Mouse (Mus musculus) embryonic facial prominence, embryonic 11.5 days (tissue): ENCODE measurements around the gene Myo1d. TPM values are rescaled to one million over a fixed set of nuclear protein-coding genes. Genes with fewer than 3 reads are reported as not detected.

ENCODE experiments used
- ATAC-seq: fragments of 200-750 bp; cut with Nextera tagmentation; replicated peaks from 2 replicates; pipeline ENCODE4 v1.8.0; 2017; ENCODE audit warnings: low read depth; ENCODE audit not compliant: insufficient number of reproducible peaks, low FRiP score, low TSS enrichment
- DNase-seq: peaks from one replicate; pipeline ENCODE4 v3.0.0-alpha.2; 2015; ENCODE audit warnings: low spot score
- H3K27ac ChIP-seq: fragments of 300-500 bp; sonication (generic); replicated peaks from 2 replicates; pipeline ENCODE4 v1.5.1; 2014; ENCODE audit warnings: mild to moderate bottlenecking, low read depth, low read length, control low read depth
- H3K27me3 ChIP-seq: fragments of 300-500 bp; sonication (generic); 2 replicates; pipeline ENCODE4 v1.6.1; 2014; ENCODE audit warnings: mild to moderate bottlenecking, low read length, moderate library complexity, mixed read lengths; ENCODE audit not compliant: control insufficient read depth, insufficient read depth
- H3K36me3 ChIP-seq: fragments of 300-500 bp; sonication (generic); replicated peaks from 2 replicates; pipeline ENCODE4 v1.6.1; 2014; ENCODE audit warnings: low read depth, mild to moderate bottlenecking, low read length, moderate library complexity, mixed read lengths; ENCODE audit not compliant: control insufficient read depth, insufficient read depth
- H3K4me1 ChIP-seq: fragments of 300-500 bp; sonication (generic); 2 replicates; pipeline ENCODE4 v1.6.1; 2014; ENCODE audit warnings: low read length, mixed read lengths; ENCODE audit not compliant: control insufficient read depth, insufficient read depth
- H3K4me2 ChIP-seq: fragments of 300-500 bp; sonication (generic); 2 replicates; pipeline ENCODE4 v1.6.1; 2014; ENCODE audit warnings: low read depth, mild to moderate bottlenecking, control low read depth, low read length, moderate library complexity
- H3K4me3 ChIP-seq: fragments of 300-500 bp; sonication (generic); 2 replicates; pipeline ENCODE4 v1.5.1; 2014; ENCODE audit warnings: low read depth, low read length, control low read depth
- H3K9ac ChIP-seq: fragments of 300-500 bp; sonication (generic); replicated peaks from 2 replicates; pipeline ENCODE4 v1.6.1; 2014; ENCODE audit warnings: mild to moderate bottlenecking, control low read depth, low read length
- H3K9me3 ChIP-seq: fragments of 300-500 bp; sonication (generic); replicated peaks from 2 replicates; pipeline ENCODE4 v1.6.1; 2016; ENCODE audit warnings: mild to moderate bottlenecking, low read length, inconsistent platforms, mixed read lengths; ENCODE audit not compliant: control insufficient read depth
- WGBS: fragments of 180-500 bp; shearing (Covaris S2); extraction: QIAGEN DNeasy Blood & Tissue Kit; methylation state at CpG from one replicate; pipeline ENCODE4 v1.1.7; 2014; 5-methylcytosine and 5-hydroxymethylcytosine counted together
- polyA plus RNA-seq: library from polyadenylated mRNA; unstranded; fragments of >200 nt; fragmentation: Nextera tagmentation; extraction: Ambion mirVana; gene quantifications from 2 replicates; pipeline ENCODE4 v1.2.1, GENCODE M21; 2014

The Myo1d gene
- polyA plus RNA-seq, 1 experiment from 2014 or later, result 5.7 TPM

DNA sequence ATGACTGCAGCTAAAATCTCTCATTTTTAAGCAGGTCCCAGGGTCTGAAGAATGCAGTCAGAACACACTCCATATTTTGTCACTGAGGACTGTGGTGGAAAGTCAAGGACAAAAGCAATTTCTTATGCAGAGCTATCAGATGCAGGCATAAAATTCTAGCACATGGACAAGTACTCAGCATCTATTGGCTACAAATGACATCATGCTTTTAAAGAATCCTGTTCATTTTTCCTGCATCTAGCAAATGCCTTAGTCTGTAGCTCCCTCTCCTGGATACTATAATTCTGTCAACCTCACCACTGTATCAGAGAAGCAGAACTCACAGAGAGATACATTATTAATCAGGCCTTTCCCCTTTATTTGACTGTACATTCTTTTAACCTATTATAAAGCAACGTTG, 109.4 kb downstream of the Myo1d start:
- no peak overlapping the region for H3K9ac ChIP-seq
- no peaks in the 10 kb centered on the region for H3K9me3 ChIP-seq
- H3K4me2 ChIP-seq, result no peak overlapping the region
- no peaks in the 10 kb centered on the region for H3K4me1 ChIP-seq
- H3K27me3 ChIP-seq, result no peaks in the 10 kb centered on the region
- H3K27ac ChIP-seq, result no peak overlapping the region
- ATAC-seq (no peak), DNase-seq (peak; percentile 80)
- H3K36me3 ChIP-seq, result no peaks in the 10 kb centered on the region
- H3K4me3 ChIP-seq, result no peak overlapping the region
- WGBS, result 46% methylated on average over 1 of the region's 1 CpGs

DNA sequence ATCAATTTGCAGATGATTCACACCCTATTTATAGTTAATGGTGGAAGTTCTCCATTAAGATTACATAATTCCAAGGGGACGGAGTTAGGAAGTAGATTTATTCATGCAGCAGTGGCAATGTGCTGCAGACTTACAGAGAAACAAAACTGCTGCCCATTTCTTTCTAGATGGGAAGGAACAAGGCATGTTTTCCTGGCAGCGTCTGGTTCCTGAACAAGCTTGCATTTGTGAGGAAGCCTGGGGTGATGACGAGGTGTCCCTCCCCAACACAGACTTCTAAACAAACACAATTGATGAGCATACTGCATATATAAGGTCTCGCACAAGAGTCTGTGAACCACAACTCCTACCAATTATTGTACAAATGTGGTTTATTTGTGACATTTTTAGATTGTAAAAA, 109.9 kb downstream of the Myo1d start:
- no peaks in the 10 kb centered on the region for H3K9me3 ChIP-seq

DNA sequence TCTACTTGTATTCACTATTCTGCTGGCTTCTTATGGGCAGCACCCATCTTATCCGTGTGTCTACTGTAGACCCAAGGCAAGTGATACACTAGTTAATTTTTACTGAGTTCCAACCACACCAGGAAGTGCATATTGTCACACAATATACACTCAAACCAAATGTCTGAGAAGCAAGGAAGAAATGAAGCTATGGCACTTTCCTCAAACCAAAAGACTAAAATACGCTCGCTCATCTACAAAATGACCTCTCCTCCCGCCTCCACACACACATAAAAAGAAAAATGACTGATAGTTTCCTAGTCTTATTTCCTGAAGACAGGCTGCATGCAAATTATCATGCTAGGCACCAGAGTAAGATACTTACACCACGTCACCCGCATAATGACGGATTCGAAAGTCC, 113.6 kb downstream of the Myo1d start:
- H3K9me3 ChIP-seq, result no peaks in the 10 kb centered on the region
- no peak overlapping the region for H3K9ac ChIP-seq
- no peak overlapping the region for H3K27ac ChIP-seq
- ATAC-seq (no peak), DNase-seq (no peak)
- H3K4me2 ChIP-seq, result no peak overlapping the region
- H3K4me1 ChIP-seq, result no peaks in the 10 kb centered on the region
- H3K36me3 ChIP-seq, result no peaks in the 10 kb centered on the region
- H3K4me3 ChIP-seq, result no peak overlapping the region
- WGBS, result 92% methylated on average over 8 of the region's 8 CpGs
- H3K27me3 ChIP-seq, result no peaks in the 10 kb centered on the region

More for the DNA sequence above, 109.9 kb downstream of the Myo1d start:
- WGBS, result 73% methylated on average over 4 of the region's 4 CpGs
- ATAC-seq, result no peak
- Histone ChIP-seq H3K4me3 (no peak overlapping the region), H3K4me1 (no peaks in the 10 kb centered on the region), H3K4me2 (no peak overlapping the region), H3K36me3 (no peaks in the 10 kb centered on the region), H3K27me3 (no peaks in the 10 kb centered on the region), H3K27ac (no peak overlapping the region), H3K9ac (no peak overlapping the region)
- no peak for DNase-seq

- no peaks in the 10 kb centered on the region for H3K36me3 ChIP-seq
- H3K4me1 ChIP-seq, result no peaks in the 10 kb centered on the region
- H3K9me3 ChIP-seq, result no peaks in the 10 kb centered on the region
- no peak overlapping the region for H3K4me3 ChIP-seq
- H3K27me3 ChIP-seq, result no peaks in the 10 kb centered on the region
- H3K27ac ChIP-seq, result no peak overlapping the region
- ATAC-seq, result no peak
- whole genome bisulfite sequencing, result 75% methylated on average over 3 of the region's 3 CpGs
- H3K9ac ChIP-seq, result no peak overlapping the region
- DNase-seq, result no peak
- no peak overlapping the region for H3K4me2 ChIP-seq
Measured at GRCm38 (mm10) chr11:80664261-80664660, 115.6 kb downstream of the Myo1d start.

GRCm38 (mm10) chr11:80645111-80645510, 134.7 kb downstream of the Myo1d start:
- no peak overlapping the region for H3K4me2 ChIP-seq
- H3K36me3 ChIP-seq, result no peaks in the 10 kb centered on the region
- H3K4me1 ChIP-seq, result no peaks in the 10 kb centered on the region
- WGBS, result 85% methylated on average over 5 of the region's 5 CpGs
- H3K27me3 ChIP-seq, result no peaks in the 10 kb centered on the region
- H3K9me3 ChIP-seq, result no peaks in the 10 kb centered on the region
- DNase-seq (no peak), ATAC-seq (no peak)
- H3K9ac ChIP-seq, result no peak overlapping the region
- H3K4me3 ChIP-seq, result no peak overlapping the region
- no peak overlapping the region for H3K27ac ChIP-seq

DNA sequence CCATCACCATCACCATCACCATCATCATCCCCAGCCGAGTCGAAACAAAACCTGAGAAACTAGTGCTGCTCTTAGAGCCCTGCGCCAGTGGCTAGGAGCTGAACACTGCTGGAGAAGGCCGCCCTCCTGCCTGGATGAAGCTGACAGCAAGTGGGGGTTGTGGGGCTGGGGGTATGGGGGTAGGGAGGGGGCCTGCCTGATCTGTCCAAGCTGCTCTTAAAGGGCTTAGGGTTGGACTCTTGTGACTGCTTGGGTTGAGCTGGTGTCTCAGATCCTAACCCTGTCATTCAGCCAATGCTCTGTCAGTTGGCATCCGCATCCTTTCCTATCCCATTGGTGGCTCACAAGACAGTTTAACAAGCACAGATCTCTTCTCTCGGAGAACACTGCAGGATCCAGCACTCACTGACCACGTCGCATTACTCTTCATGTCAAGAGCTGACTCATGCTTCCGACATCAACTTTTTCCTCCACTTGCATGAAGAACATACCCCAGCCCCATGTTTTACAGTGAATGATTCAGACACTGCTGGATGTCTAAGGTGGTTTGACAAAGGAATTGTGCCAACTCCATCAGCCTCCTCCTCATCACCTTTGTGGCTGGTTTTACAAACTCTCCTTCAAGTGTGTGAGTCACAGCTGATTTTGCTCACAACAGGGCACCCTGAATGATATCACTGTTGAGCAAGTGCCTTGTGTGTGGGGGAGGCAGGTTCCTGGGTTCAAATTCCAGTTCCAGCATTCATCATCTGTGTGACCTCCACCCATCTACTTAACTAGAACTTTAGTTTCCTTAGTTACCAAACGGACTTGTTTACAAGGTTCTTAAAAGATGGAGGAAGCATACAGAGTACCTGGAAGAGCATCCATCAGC, 150.6 kb downstream of the Myo1d start:
- Histone ChIP-seq H3K9ac (no peak overlapping the region), H3K4me3 (no peak overlapping the region), H3K27ac (no peak overlapping the region), H3K36me3 (no peaks in the 10 kb centered on the region), H3K27me3 (no peaks in the 10 kb centered on the region), H3K4me2 (no peak overlapping the region), H3K4me1 (no peaks in the 10 kb centered on the region), H3K9me3 (no peaks in the 10 kb centered on the region)
- ATAC-seq (no peak), DNase-seq (no peak)
- WGBS, result 91% methylated on average over 10 of the region's 10 CpGs

GRCm38 (mm10) chr11:80628581-80628980, 151.2 kb downstream of the Myo1d start:
- ATAC-seq, result no peak
- Histone ChIP-seq H3K9me3 (no peaks in the 10 kb centered on the region), H3K27ac (no peak overlapping the region), H3K4me3 (no peak overlapping the region), H3K36me3 (no peaks in the 10 kb centered on the region), H3K27me3 (no peaks in the 10 kb centered on the region), H3K4me1 (no peaks in the 10 kb centered on the region), H3K9ac (no peak overlapping the region), H3K4me2 (no peak overlapping the region)
- DNase-seq, result no peak
- 70% methylated on average over 4 of the region's 4 CpGs for WGBS

DNA sequence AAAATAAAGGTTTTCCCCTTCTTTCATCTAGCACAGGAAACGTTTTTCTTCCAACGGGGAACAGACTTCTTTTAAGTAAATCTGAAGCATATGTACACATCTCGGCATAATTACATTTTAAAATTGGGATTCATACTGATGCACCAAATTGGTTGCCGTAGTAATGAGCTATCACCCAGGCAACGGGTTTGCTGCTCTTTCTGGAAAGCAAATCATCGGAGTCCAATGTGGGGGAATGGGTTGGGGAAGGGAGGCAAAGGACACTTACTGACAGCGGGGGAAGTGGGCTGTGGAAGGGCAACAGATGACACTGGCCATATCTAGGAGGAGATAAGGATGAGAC, 156.8 kb downstream of the Myo1d start:
- DNase-seq (peak; percentile 76), ATAC-seq (no peak)
- Histone ChIP-seq H3K27me3 (no peaks in the 10 kb centered on the region), H3K36me3 (no peaks in the 10 kb centered on the region), H3K27ac (no peak overlapping the region), H3K4me2 (peak overlapping the region; percentile 7; the same call in 1 of the 2 replicates), H3K4me1 (no peaks in the 10 kb centered on the region; the same call in 1 of the 2 replicates), H3K4me3 (no peak overlapping the region), H3K9me3 (no peaks in the 10 kb centered on the region), H3K9ac (no peak overlapping the region)
- 22% methylated on average over 7 of the region's 7 CpGs for WGBS
